Mouse (Mus musculus) forebrain, embryonic 14.5 days (tissue): ENCODE data around the gene Dock7. TPM values are rescaled to one million over a fixed set of nuclear protein-coding genes. Genes with fewer than 3 reads are reported as not detected.

Experiments
- ATAC-seq: fragments of 200-750 bp; cut with Nextera tagmentation; 2 replicates; pipeline ENCODE4 v1.8.0; 2017; ENCODE audit warnings: mild to moderate bottlenecking, moderate library complexity
- DNase-seq: peaks from one replicate; pipeline ENCODE4 v3.0.0-alpha.2; 2015; ENCODE audit warnings: low spot score
- H3K27ac ChIP-seq: fragments of 300-500 bp; sonication (generic); 2 replicates; pipeline ENCODE4 v1.5.1; 2014; ENCODE audit warnings: low read depth, mild to moderate bottlenecking, control low read depth, low read length, moderate library complexity
- H3K27me3 ChIP-seq: fragments of 300-500 bp; sonication (generic); replicated peaks from 2 replicates; pipeline ENCODE4 v1.6.1; 2014; ENCODE audit warnings: low read length, control low read depth, mixed read lengths; ENCODE audit not compliant: control insufficient read depth, insufficient read depth
- H3K36me3 ChIP-seq: fragments of 300-500 bp; sonication (generic); 2 replicates; pipeline ENCODE4 v1.6.1; 2014; ENCODE audit warnings: low read length, control low read depth; ENCODE audit not compliant: control insufficient read depth, insufficient read depth
- H3K4me1 ChIP-seq: fragments of 300-500 bp; sonication (generic); 2 replicates; pipeline ENCODE4 v1.6.1; 2014; ENCODE audit warnings: antibody characterized with exemption, low read length, control low read depth; ENCODE audit not compliant: control insufficient read depth, insufficient read depth
- H3K4me2 ChIP-seq: fragments of 300-500 bp; sonication (generic); 2 replicates; pipeline ENCODE4 v1.6.1; 2014; ENCODE audit warnings: mild to moderate bottlenecking, control low read depth, low read length
- H3K4me3 ChIP-seq: fragments of 300-500 bp; sonication (generic); 2 replicates; pipeline ENCODE4 v1.5.1; 2014; ENCODE audit warnings: low read depth, low read length, control low read depth
- H3K9ac ChIP-seq: fragments of 300-500 bp; sonication (generic); 2 replicates; pipeline ENCODE4 v1.6.1; 2014; ENCODE audit warnings: mild to moderate bottlenecking, low read length, control low read depth, moderate library complexity
- H3K9me3 ChIP-seq: fragments of 300-500 bp; sonication (generic); replicated peaks from 2 replicates; pipeline ENCODE4 v1.6.1; 2016; ENCODE audit warnings: low read length, control low read depth, mixed read lengths; ENCODE audit not compliant: control insufficient read depth
- WGBS: fragments of 180-500 bp; shearing (Covaris S2); extraction: QIAGEN DNeasy Blood & Tissue Kit; methylation state at CpG from one replicate; pipeline ENCODE4 v1.1.7; 2014; 5-methylcytosine and 5-hydroxymethylcytosine counted together
- polyA plus RNA-seq: library from polyadenylated mRNA; unstranded; fragments of >200 nt; fragmentation: Nextera tagmentation; extraction: Ambion mirVana; gene quantifications from 2 replicates; pipeline ENCODE4 v1.2.1, GENCODE M21; 2014

The Dock7 gene
- polyA plus RNA-seq, 1 experiment from 2014 or later: 80.3 TPM

DNA sequence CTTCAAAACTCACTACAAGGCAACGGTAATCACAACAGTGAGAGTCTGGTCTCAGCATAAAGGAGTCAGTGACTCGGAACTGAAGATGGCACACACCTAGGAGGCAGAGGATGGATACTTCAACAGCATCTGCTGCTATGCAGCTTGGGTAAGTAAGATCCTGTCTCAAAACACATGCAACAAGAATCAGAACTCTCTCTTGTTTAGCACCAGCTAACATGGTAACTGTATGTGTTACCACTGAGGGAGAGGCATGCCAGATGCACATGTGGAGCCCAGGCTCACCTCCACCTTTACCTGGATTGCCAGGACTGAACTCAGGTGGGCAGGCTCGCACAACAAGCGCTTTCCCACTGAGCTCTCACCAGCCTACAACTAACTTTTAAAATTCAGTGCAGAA, 11.9 kb downstream of the Dock7 start:
- Histone ChIP-seq H3K27me3 (no peaks in the 10 kb centered on the region), H3K4me2 (no peak overlapping the region), H3K9me3 (no peaks in the 10 kb centered on the region), H3K4me1 (0 out of 2 replicates have a peak, but pooled peaks cover 3% of the 10 kb centered on the region), H3K36me3 (no peaks in the 10 kb centered on the region), H3K9ac (no peak overlapping the region), H3K4me3 (no peak overlapping the region), H3K27ac (no peak overlapping the region)
- ATAC-seq (no peak), DNase-seq (no peak)
- 90% methylated on average over 4 of the region's 4 CpGs for WGBS

DNA sequence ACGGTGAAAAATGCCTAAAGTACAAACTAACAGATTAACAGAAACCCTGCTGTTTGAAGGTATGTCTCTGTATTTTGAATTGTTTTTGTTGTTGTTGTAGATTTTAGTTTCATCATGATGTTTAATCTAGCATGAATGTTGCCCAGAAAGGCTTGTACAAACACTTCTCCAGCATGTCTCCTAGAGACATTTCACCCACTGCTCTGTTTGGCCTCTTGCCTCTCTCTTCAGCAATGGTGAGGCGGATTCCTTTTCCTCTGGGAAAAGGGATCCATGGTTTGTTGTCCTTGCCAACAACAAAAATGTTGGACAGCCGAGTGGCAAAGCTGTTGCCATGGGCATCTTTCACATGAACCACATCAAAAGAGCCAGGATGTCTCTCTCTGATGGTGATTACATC, 17.9 kb downstream of the Dock7 start:
- ATAC-seq (no peak), DNase-seq (no peak)
- no peak overlapping the region for H3K4me2 ChIP-seq
- no peaks in the 10 kb centered on the region for H3K9me3 ChIP-seq
- no peak overlapping the region for H3K27ac ChIP-seq
- H3K4me1 ChIP-seq: 0 out of 2 replicates have a peak, but pooled peaks cover 1% of the 10 kb centered on the region
- H3K9ac ChIP-seq: no peak overlapping the region
- no peaks in the 10 kb centered on the region for H3K27me3 ChIP-seq
- H3K36me3 ChIP-seq: 0 out of 2 replicates have a peak, but pooled peaks cover 4% of the 10 kb centered on the region
- 91% methylated on average over 3 of the region's 3 CpGs for WGBS
- H3K4me3 ChIP-seq: no peak overlapping the region

DNA sequence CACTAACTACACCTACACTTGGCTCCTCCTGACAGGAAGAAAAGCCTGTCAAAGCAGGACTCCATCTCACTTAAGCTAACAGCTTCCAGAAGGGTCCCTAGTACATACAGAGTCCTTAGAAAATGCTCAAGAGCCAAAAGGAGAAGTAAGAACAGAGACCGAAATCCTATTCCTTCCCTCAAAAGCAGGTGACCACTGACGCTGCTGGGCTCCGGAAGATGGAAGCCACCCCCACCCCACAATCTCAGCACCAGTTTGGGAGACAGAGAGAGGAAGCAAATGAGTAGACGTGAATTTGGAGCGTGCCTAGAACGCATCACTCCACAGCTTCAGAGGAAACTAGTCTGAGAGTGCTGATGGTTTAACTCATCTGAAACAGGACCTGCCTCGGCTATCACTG, 20.0 kb downstream of the Dock7 start:
- Histone ChIP-seq H3K9ac (no peak overlapping the region), H3K4me3 (no peak overlapping the region), H3K27ac (no peak overlapping the region), H3K27me3 (no peaks in the 10 kb centered on the region), H3K4me1 (no peaks in the 10 kb centered on the region), H3K9me3 (no peaks in the 10 kb centered on the region), H3K36me3 (0 out of 2 replicates have a peak, but pooled peaks cover 4% of the 10 kb centered on the region), H3K4me2 (no peak overlapping the region)
- ATAC-seq (no peak), DNase-seq (no peak)
- 91% methylated on average over 7 of the region's 7 CpGs for WGBS

DNA sequence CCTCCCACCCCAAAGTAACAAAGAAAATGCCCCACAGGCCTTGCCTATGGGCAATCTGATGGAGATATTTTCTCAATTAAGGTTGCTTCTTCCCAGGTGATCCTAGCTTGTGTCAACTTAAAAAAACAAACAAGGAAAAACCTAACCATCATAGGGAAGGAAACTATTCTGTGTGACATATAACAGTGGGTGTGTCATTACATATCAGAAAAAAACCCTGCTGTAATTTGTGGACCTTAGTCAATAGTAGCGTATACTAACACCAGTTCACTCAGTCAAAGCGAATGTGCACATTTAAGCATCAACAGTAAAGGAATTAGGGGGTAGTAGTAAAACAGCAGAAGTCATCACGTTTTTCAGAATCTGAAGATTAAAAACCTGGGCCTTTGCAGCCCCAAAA, 28.9 kb downstream of the Dock7 start:
- peaks cover 10% of the 10 kb centered on the region for H3K36me3 ChIP-seq
- no peaks in the 10 kb centered on the region for H3K27me3 ChIP-seq
- H3K9me3 ChIP-seq: no peaks in the 10 kb centered on the region
- H3K4me3 ChIP-seq: no peak overlapping the region
- no peak overlapping the region for H3K27ac ChIP-seq
- DNase-seq (no peak), ATAC-seq (no peak)
- H3K4me2 ChIP-seq: no peak overlapping the region
- 88% methylated on average over 3 of the region's 3 CpGs for WGBS
- no peaks in the 10 kb centered on the region for H3K4me1 ChIP-seq
- H3K9ac ChIP-seq: no peak overlapping the region

DNA sequence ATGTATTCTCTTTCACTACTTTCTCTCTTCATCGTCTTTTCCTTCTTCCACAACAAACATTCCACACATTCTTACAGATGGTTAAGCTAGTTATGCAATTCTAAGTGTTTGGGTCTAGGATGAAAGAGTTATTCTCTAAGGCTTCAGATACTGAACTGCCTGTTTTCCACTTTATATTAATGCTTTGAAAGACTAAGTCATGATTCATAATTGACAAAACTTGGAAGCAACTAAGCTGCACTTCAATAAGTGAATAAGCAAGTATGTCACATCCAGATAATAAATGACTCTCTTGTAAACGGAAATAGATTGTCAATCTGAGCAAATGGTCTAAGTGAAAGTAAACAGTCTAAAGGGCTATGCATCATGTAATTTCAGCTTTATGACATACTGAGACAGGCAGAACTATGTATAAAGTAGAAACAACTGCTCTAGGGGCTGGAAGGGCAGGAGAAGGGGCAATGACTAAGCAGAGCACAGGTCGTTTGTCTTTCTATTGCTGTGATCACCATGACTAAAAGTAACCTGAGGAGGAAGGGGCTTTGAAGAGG, 29.5 kb downstream of the Dock7 start:
- Histone ChIP-seq H3K9ac (no peak overlapping the region), H3K36me3 (peaks cover 11% of the 10 kb centered on the region), H3K27ac (no peak overlapping the region), H3K4me1 (no peaks in the 10 kb centered on the region), H3K9me3 (no peaks in the 10 kb centered on the region), H3K27me3 (no peaks in the 10 kb centered on the region), H3K4me2 (no peak overlapping the region), H3K4me3 (no peak overlapping the region)
- DNase-seq: no peak
- 69% methylated on average over 3 of the region's 3 CpGs for WGBS
- ATAC-seq: no peak

- Histone ChIP-seq H3K4me1 (no peaks in the 10 kb centered on the region), H3K4me3 (no peak overlapping the region), H3K36me3 (peaks cover 21% of the 10 kb centered on the region), H3K9me3 (no peaks in the 10 kb centered on the region), H3K27me3 (no peaks in the 10 kb centered on the region), H3K9ac (no peak overlapping the region), H3K4me2 (no peak overlapping the region), H3K27ac (no peak overlapping the region)
- ATAC-seq: no peak
- no peak for DNase-seq
- 95% methylated on average over 17 of the region's 17 CpGs for WGBS
Observed at GRCm38 (mm10) chr4:99087760-99088485, 32.8 kb downstream of the Dock7 start.

GRCm38 (mm10) chr4:99083862-99084261, 36.9 kb downstream of the Dock7 start:
- H3K9ac ChIP-seq: no peak overlapping the region
- 92% methylated on average over 3 of the region's 3 CpGs for WGBS
- H3K4me2 ChIP-seq: no peak overlapping the region
- ATAC-seq (no peak), DNase-seq (no peak)
- no peaks in the 10 kb centered on the region for H3K9me3 ChIP-seq
- no peak overlapping the region for H3K27ac ChIP-seq
- H3K4me3 ChIP-seq: no peak overlapping the region
- peaks cover 26% of the 10 kb centered on the region for H3K36me3 ChIP-seq
- H3K27me3 ChIP-seq: no peaks in the 10 kb centered on the region
- H3K4me1 ChIP-seq: no peaks in the 10 kb centered on the region

DNA sequence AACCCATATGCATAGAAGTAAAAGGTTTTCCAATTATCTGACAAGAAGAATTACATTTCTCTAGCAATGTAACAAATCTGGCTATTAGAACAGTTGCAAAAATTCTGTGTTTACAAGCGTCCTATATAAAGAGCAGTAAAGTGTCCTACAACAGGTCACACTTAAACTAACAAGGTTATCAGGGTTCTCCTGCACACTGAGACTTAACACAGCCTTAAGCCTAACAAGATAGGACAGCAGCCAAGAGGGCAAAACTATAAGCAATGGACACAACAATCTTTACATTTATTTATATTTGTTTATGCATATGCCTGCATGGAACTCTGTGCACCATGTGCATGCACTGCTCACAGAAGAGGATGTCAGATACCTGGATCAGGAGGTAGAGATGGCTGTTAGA, 39.5 kb downstream of the Dock7 start:
- no peak overlapping the region for H3K9ac ChIP-seq
- no peaks in the 10 kb centered on the region for H3K4me1 ChIP-seq
- no peak for ATAC-seq
- no peaks in the 10 kb centered on the region for H3K27me3 ChIP-seq
- H3K36me3 ChIP-seq: peaks cover 38% of the 10 kb centered on the region
- H3K4me3 ChIP-seq: no peak overlapping the region
- H3K27ac ChIP-seq: no peak overlapping the region
- no peak overlapping the region for H3K4me2 ChIP-seq
- 89% methylated on average over 1 of the region's 1 CpGs for WGBS
- no peaks in the 10 kb centered on the region for H3K9me3 ChIP-seq
- no peak for DNase-seq

DNA sequence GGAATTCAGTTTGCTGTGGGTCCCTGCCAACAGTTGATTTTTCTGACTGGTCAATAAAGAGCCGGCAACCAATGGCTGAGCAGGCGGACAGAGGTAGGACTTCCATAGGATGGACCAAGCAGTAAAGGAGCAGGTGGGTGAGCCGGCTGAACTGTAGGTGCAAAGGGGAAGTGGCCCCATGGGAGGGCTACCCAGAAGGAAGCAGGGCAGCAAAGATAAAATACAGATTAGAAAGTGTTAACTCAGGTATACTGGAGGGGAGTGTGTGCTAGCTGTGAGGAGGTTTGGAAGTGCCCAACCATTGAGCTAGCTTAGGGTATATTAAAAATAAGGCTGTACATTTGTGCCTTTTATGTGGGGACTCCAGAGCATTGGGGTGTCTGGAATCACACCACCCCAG, 42.7 kb downstream of the Dock7 start:
- Histone ChIP-seq H3K9ac (no peak overlapping the region), H3K4me1 (no peaks in the 10 kb centered on the region), H3K9me3 (no peaks in the 10 kb centered on the region), H3K4me2 (no peak overlapping the region), H3K27ac (no peak overlapping the region), H3K36me3 (peaks cover 53% of the 10 kb centered on the region), H3K4me3 (no peak overlapping the region), H3K27me3 (no peaks in the 10 kb centered on the region)
- no peak for ATAC-seq
- 91% methylated on average over 3 of the region's 3 CpGs for WGBS
- DNase-seq: no peak
